Mouse (Mus musculus) CH12.LX (cell line): ENCODE data around the gene Fam166a. TPM values are rescaled to one million over a fixed set of nuclear protein-coding genes. Genes with fewer than 3 reads are reported as not detected.

ENCODE experiments used
- DNase-seq: peaks from one replicate; pipeline ENCODE4 v3.0.0-alpha.2; 2013; ENCODE audit errors: extremely low read depth
- H3K27ac ChIP-seq: 2 replicates; pipeline ENCODE4 v1.5.1; 2012; ENCODE audit warnings: low read depth, mild to moderate bottlenecking, control low read depth, moderate library complexity; ENCODE audit not compliant: insufficient read depth
- H3K27me3 ChIP-seq: replicated peaks from 2 replicates; pipeline ENCODE3; 2012; ENCODE audit warnings: inconsistent platforms
- H3K36me3 ChIP-seq, 2 experiments: replicated peaks in 1 of 2; 2 replicates each; pipeline versions ENCODE3 to v1.6.1; 2012; ENCODE audit warnings: inconsistent platforms in 1 of 2, low read length in 1 of 2, mild to moderate bottlenecking in 1 of 2, mixed read lengths in 1 of 2, moderate library complexity in 1 of 2; ENCODE audit not compliant: control insufficient read depth in 1 of 2, insufficient read depth in 1 of 2
- H3K4me1 ChIP-seq, 2 experiments: 2 replicates each; pipeline ENCODE4 v1.6.1; 2012; ENCODE audit warnings: inconsistent platforms in 1 of 2, moderate library complexity in 1 of 2; ENCODE audit not compliant: insufficient read depth in 2 of 2, control insufficient read depth in 1 of 2
- H3K4me2 ChIP-seq: 2 replicates; pipeline ENCODE4 v1.6.1; 2012; ENCODE audit warnings: low read depth, mild to moderate bottlenecking, control low read depth; ENCODE audit not compliant: poor library complexity, insufficient read depth, severe bottlenecking
- H3K4me3 ChIP-seq, 3 experiments: fragments of 150-350 bp in 1 of 3; sonication (generic) in 1 of 3; replicated peaks in 1 of 3; 2 replicates each; pipeline versions ENCODE3 to v1.5.1; 2011 to 2012; ENCODE audit warnings: low read depth in 2 of 3, low read length in 2 of 3, mild to moderate bottlenecking in 2 of 3, moderate library complexity in 2 of 3, control low read depth in 1 of 3, improper control_type of control experiment in 1 of 3, inconsistent platforms in 1 of 3, mixed read lengths in 1 of 3; ENCODE audit not compliant: poor library complexity in 1 of 3
- H3K79me2 ChIP-seq: replicated peaks from 2 replicates; pipeline ENCODE4 v1.6.1; 2012; ENCODE audit warnings: mild to moderate bottlenecking, moderate library complexity; ENCODE audit not compliant: control insufficient read depth, poor library complexity, insufficient read depth, severe bottlenecking; ENCODE audit errors: extremely low read depth
- H3K9ac ChIP-seq: 2 replicates; pipeline ENCODE4 v1.6.1; 2012; ENCODE audit warnings: low read depth, mild to moderate bottlenecking, control low read depth, moderate library complexity; ENCODE audit not compliant: insufficient read depth
- H3K9me3 ChIP-seq: replicated peaks from 2 replicates; pipeline ENCODE3; 2012; ENCODE audit warnings: low read length, inconsistent platforms, mixed read lengths
- BHLHE40 ChIP-seq: IDR thresholded peaks from 2 replicates; pipeline ENCODE4 v1.6.1; 2011; ENCODE audit warnings: mild to moderate bottlenecking, low read depth, low read length, improper control_type of control experiment
- CHD1 ChIP-seq: IDR thresholded peaks from 2 replicates; pipeline ENCODE4 v1.6.1; 2012; ENCODE audit warnings: low read depth, low read length, improper control_type of control experiment, inconsistent platforms
- CHD2 ChIP-seq: IDR thresholded peaks from 2 replicates; pipeline ENCODE4 v1.6.1; 2011; ENCODE audit warnings: low read length, improper control_type of control experiment
- ELF1 ChIP-seq: IDR thresholded peaks from 2 replicates; pipeline ENCODE4 v1.6.1; 2014; ENCODE audit warnings: low read depth, mild to moderate bottlenecking, inconsistent platforms, low read length, improper control_type of control experiment
- EP300 ChIP-seq: IDR thresholded peaks from 2 replicates; pipeline ENCODE4 v1.6.1; 2011; ENCODE audit warnings: low read length, improper control_type of control experiment
- ETS1 ChIP-seq: conservative IDR thresholded peaks from 2 replicates; pipeline ENCODE4 v1.6.1; 2012; ENCODE audit warnings: low read depth, mild to moderate bottlenecking, inconsistent platforms, low read length, improper control_type of control experiment, moderate library complexity
- GABPA ChIP-seq: IDR thresholded peaks from 2 replicates; pipeline ENCODE4 v1.6.1; 2012; ENCODE audit warnings: low read depth, low read length, improper control_type of control experiment, inconsistent platforms; ENCODE audit not compliant: insufficient replicate concordance
- MAFK ChIP-seq: IDR thresholded peaks from 2 replicates; pipeline ENCODE4 v1.6.1; 2011; ENCODE audit warnings: low read length, improper control_type of control experiment; ENCODE audit not compliant: insufficient replicate concordance
- MAZ ChIP-seq: IDR thresholded peaks from 2 replicates; pipeline ENCODE4 v1.6.1; 2012; ENCODE audit warnings: low read depth, mild to moderate bottlenecking, inconsistent platforms, low read length, improper control_type of control experiment, moderate library complexity
- MYC ChIP-seq: IDR thresholded peaks from 2 replicates; pipeline ENCODE4 v1.6.1; 2011; ENCODE audit warnings: low read depth, mild to moderate bottlenecking, improper control_type of control experiment, low read length
- NELFE ChIP-seq: IDR thresholded peaks from 2 replicates; pipeline ENCODE4 v1.6.1; 2011; ENCODE audit warnings: low read depth, low read length, improper control_type of control experiment
- PAX5 ChIP-seq: IDR thresholded peaks from 2 replicates; pipeline ENCODE4 v1.6.1; 2012; ENCODE audit warnings: low read length, inconsistent platforms, mixed read lengths
- SIN3A ChIP-seq: IDR thresholded peaks from 2 replicates; pipeline ENCODE4 v1.6.1; 2012; ENCODE audit warnings: low read length, improper control_type of control experiment, inconsistent platforms
- UBTF ChIP-seq: IDR thresholded peaks from 2 replicates; pipeline ENCODE4 v1.6.1; 2012; ENCODE audit warnings: low read depth, mild to moderate bottlenecking, inconsistent platforms, low read length, improper control_type of control experiment, moderate library complexity
- USF1 ChIP-seq: IDR thresholded peaks from 2 replicates; pipeline ENCODE4 v1.6.1; 2014; ENCODE audit warnings: low read depth, mild to moderate bottlenecking, inconsistent platforms, low read length, improper control_type of control experiment
- USF2 ChIP-seq: conservative IDR thresholded peaks from 2 replicates; pipeline ENCODE4 v1.6.1; 2011; ENCODE audit warnings: low read depth, low read length, improper control_type of control experiment
- ZC3H11A ChIP-seq: IDR thresholded peaks from 2 replicates; pipeline ENCODE4 v1.6.1; 2012; ENCODE audit warnings: low read depth, mild to moderate bottlenecking, inconsistent platforms, low read length, improper control_type of control experiment
- dilution Hi-C: fragments of 300-500 bp; cut with MboI; formaldehyde crosslinking; loops from 2 replicates; pipeline ENCODE4 v1.14.3; 2020; ENCODE audit warnings: low sequenced_read_pairs; ENCODE audit not compliant: extremely low pct_unique_long_range_greater_than_20kb, extremely low pct_ligation_motif_present
- in situ Hi-C: fragments of 300-500 bp; cut with MboI; formaldehyde crosslinking; loops from 3 replicates; pipeline ENCODE4 v1.14.3; 2019; ENCODE audit warnings: low sequenced_read_pairs, low pct_ligation_motif_present, low pct_unique_long_range_greater_than_20kb, mixed read lengths
- polyA plus RNA-seq: library from polyadenylated mRNA; unstranded; fragments of >175 nt; gene quantifications from 2 replicates; pipeline ENCODE4 v1.2.1, GENCODE M21; 2012; ENCODE audit warnings: low read depth; ENCODE audit not compliant: insufficient read length
- total RNA-seq, 2 experiments: library from RNA; depleted of rRNA; stranded (reverse); fragments of 300-350 nt in 1 of 2; fragments of >200 nt in 1 of 2; gene quantifications; 2 replicates each; pipeline ENCODE4 v1.2.3; 2012 to 2014

Fam166a gene
- total and polyA plus RNA-seq, 3 experiments = 0.38 to 23.4 TPM; not detected in 1

DNA sequence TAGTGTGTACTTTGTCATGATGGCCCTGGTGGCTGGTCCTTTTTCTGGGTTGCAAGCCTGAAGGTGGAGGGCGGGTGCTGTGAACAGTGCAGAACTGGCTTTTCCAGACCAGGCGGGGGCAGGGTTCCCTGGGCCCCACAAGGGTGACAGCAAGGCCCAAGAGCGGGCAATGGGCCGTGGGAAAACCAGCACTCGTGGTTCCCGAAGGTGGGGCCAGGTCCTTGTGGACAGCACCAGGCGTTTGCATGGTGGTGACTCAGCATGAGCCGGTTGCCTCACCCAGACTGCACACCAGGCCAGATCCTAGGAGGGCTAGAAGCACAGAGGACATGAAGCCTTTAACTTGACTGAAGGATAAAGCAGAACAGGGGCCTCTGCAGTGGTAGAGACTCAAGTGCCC is 45.9 kb upstream of the Fam166a start:
- Histone ChIP-seq H3K4me1 (peaks cover 15 to 23% of the 10 kb centered on the region in 2 experiments), H3K9ac (no peak overlapping the region), H3K36me3 (no peaks in the 10 kb centered on the region), H3K27me3 (peaks cover 43% of the 10 kb centered on the region), H3K27ac (no peak overlapping the region), H3K4me2 (no peak overlapping the region), H3K4me3 (no peak overlapping the region), H3K9me3 (no peaks in the 10 kb centered on the region), H3K79me2 (no peaks in the 10 kb centered on the region)
- TF ChIP-seq EP300 (no peak), CHD2 (no peak), MAZ (no peak), NELFE (no peak), ZC3H11A (no peak), ETS1 (no peak), USF1 (no peak), USF2 (no peak)
- dilution Hi-C loops = no loop called here
- in situ Hi-C loops = no loop called here
- no peak for DNase-seq

DNA sequence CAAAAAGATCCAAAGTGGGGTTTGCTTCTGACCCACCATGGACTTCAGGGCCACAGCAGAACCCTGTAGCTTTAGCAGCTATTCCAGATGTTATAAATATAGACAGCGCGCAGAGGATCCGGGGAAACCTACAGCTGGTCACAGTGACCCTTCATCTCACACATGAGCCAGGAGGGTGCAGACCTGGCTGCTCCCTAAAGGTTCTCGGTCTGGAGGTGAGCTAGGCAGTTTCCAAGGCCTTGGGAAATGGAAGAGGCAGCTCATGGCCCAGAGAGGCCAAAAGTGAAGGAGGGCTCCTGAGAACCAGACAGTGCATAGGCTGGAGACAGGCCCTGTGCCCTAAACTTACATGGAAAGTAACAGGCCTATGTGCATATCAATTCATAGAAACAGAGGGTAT is 44.7 kb upstream of the Fam166a start:
- Histone ChIP-seq H3K27me3 (peaks cover 55% of the 10 kb centered on the region), H3K4me1 (peaks cover 15 to 23% of the 10 kb centered on the region in 2 experiments), H3K79me2 (no peaks in the 10 kb centered on the region), H3K9ac (no peak overlapping the region), H3K4me2 (no peak overlapping the region), H3K36me3 (no peaks in the 10 kb centered on the region), H3K27ac (no peak overlapping the region), H3K4me3 (no peak overlapping the region), H3K9me3 (no peaks in the 10 kb centered on the region)
- TF ChIP-seq GABPA = no peak
- no peak for TF ChIP-seq UBTF
- no peak for TF ChIP-seq CHD1
- no peak for TF ChIP-seq MAFK
- TF ChIP-seq BHLHE40 = no peak
- TF ChIP-seq PAX5 = no peak
- TF ChIP-seq SIN3A = no peak
- no peak for TF ChIP-seq MAZ
- TF ChIP-seq MYC = no peak
- TF ChIP-seq ELF1 = no peak
- dilution Hi-C loops = no loop called here
- no peak for DNase-seq
- in situ Hi-C loops = no loop called here
